Mouse (Mus musculus): ENCODE measurements around the gene Olfr1359. TPM values are rescaled to one million over a fixed set of nuclear protein-coding genes. Genes with fewer than 3 reads are reported as not detected.
"Not testable (repeated sequence)": the region's sequence is repeated elsewhere in the genome, so short reads cannot be mapped to it uniquely, and the experiment has no call there.

Gene Olfr1359
- polyA plus RNA-seq, 1 experiment from 2014 or later: not detected

DNA sequence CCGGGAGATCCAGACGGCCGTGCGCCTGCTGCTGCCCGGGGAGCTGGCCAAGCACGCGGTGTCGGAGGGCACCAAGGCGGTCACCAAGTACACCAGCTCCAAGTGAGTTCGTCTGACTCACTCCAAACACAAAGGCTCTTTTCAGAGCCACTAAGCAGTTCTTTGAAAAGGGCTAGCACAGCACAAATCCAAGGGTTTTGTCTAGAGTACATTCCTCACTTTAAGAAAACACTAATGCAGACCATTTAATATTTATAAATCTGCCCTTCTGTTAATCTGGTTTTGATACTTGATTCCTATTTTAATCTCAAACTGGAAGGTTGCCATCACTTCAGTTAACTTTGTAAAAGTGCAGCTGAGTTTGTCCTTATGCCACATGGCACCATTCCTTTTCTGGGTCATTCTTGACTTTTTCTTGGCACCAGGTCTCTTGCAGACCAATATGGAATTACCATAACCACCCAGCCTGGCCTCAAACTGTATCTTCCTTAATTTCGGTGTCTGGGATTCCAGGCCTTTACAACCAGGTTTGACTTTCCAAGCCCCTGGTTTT is 24.5 kb downstream of the Olfr1359 start:
- Histone ChIP-seq H3K4me3 (ENCODE audit: low read depth, low read length) (peak overlapping the region; percentile 37), H3K4me1 (ENCODE audit: control insufficient read depth, insufficient read depth, low read length) (peaks cover 17% of the 10 kb centered on the region), H3K9ac (replicated peaks; ENCODE audit: low read depth, low read length) (peak overlapping the region; percentile 41; the same call in 1 of the 2 replicates), H3K27ac (ENCODE audit: low read depth, low read length) (peak overlapping the region; percentile 73; the same call in 1 of the 2 replicates), H3K4me2 (ENCODE audit: low read depth, low read length) (peak overlapping the region; percentile 54), H3K9me3 (ENCODE audit: control insufficient read depth, low read length) (no peaks in the 10 kb centered on the region), H3K36me3 (ENCODE audit: control insufficient read depth, insufficient read depth, low read length) (no peaks in the 10 kb centered on the region), H3K27me3 (ENCODE audit: control insufficient read depth, insufficient read depth, low read length) (no peaks in the 10 kb centered on the region)
- 2% methylated on average over 9 of the region's 11 CpGs for WGBS
- peak; percentile 29 for ATAC-seq (ENCODE audit: low read depth)

- Histone ChIP-seq H3K9ac (replicated peaks; ENCODE audit: low read depth, low read length) (no peak overlapping the region), H3K27ac (ENCODE audit: low read depth, low read length) (no peak overlapping the region), H3K9me3 (ENCODE audit: control insufficient read depth, low read length) (no peaks in the 10 kb centered on the region), H3K27me3 (ENCODE audit: control insufficient read depth, insufficient read depth, low read length) (no peaks in the 10 kb centered on the region), H3K4me2 (ENCODE audit: low read depth, low read length) (peak overlapping the region; percentile 54; the same call in 1 of the 2 replicates), H3K36me3 (ENCODE audit: control insufficient read depth, insufficient read depth, low read length) (no peaks in the 10 kb centered on the region), H3K4me3 (ENCODE audit: low read depth, low read length) (no peak overlapping the region), H3K4me1 (ENCODE audit: control insufficient read depth, insufficient read depth, low read length) (peaks cover 14% of the 10 kb centered on the region)
- ATAC-seq (ENCODE audit: low read depth): no peak
- 27% methylated on average over 5 of the region's 5 CpGs for WGBS
Measured at GRCm38 (mm10) chr13:21722993-21723836, 25.3 kb downstream of the Olfr1359 start.

DNA sequence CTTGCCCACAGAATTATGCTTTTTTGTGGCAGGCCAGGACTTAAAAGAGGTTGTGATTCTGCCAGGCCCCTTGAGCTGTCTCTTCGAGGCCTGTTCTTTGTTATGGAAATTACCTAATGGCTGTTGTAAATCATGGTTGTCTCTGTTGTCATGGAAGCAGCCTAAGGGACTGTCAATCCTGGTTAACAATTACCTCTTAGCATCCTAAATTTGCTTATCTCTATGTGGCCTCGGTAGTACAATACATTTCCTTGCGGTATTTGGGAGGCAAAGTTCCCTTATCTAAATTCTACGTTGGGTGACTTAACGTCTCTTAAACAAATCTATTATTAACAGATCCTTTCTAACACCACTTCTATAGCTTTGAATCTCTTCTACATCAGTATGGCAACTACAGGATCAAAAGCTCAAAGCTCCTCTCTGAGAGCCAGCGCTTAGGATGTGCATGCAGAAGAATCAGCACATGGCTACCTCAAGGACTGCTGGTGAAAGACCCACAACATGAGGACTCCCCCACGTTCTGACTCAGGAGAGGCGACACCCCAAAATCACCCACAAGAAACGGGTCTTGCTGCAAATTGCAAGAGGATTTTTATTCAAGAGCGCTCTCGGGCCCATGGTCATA is 30.1 kb downstream of the Olfr1359 start:
- ATAC-seq (ENCODE audit: low read depth): peak; percentile 69; the same call in 1 of the 2 replicates
- Histone ChIP-seq H3K4me3 (ENCODE audit: low read depth, low read length) (no peak overlapping the region), H3K27ac (ENCODE audit: low read depth, low read length) (no peak overlapping the region), H3K4me1 (ENCODE audit: control insufficient read depth, insufficient read depth, low read length) (no peaks in the 10 kb centered on the region), H3K9ac (replicated peaks; ENCODE audit: low read depth, low read length) (no peak overlapping the region), H3K9me3 (ENCODE audit: control insufficient read depth, low read length) (no peaks in the 10 kb centered on the region), H3K4me2 (ENCODE audit: low read depth, low read length) (no peak overlapping the region), H3K27me3 (ENCODE audit: control insufficient read depth, insufficient read depth, low read length) (no peaks in the 10 kb centered on the region), H3K36me3 (ENCODE audit: control insufficient read depth, insufficient read depth, low read length) (no peaks in the 10 kb centered on the region)
- 10% methylated on average over 10 of the region's 11 CpGs for WGBS

DNA sequence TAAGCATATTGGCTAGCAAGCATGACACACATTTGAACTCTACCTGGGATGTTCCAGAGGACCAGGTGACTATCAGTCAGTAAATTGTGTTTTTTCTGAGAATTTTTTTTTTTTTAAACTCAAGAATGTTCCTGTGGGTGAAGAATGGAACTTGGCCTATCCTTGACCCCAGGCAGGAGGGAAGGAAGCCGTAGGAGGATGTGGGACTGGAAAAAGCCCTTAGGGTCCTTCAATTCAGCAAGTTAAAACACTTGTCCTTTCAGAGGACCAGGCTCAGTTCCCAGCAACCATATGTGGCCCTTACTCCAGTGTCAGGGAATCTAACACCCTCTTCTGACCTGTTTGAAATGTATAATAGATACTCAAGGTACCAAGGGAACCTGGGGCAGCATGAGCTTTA is 31.6 kb downstream of the Olfr1359 start:
- H3K36me3 ChIP-seq (ENCODE audit: control insufficient read depth, insufficient read depth, low read length): no peaks in the 10 kb centered on the region
- no peaks in the 10 kb centered on the region for H3K27me3 ChIP-seq (ENCODE audit: control insufficient read depth, insufficient read depth, low read length)
- H3K27ac ChIP-seq (ENCODE audit: low read depth, low read length): no peak overlapping the region
- H3K9me3 ChIP-seq (ENCODE audit: control insufficient read depth, low read length): no peaks in the 10 kb centered on the region
- 71% methylated on average over 1 of the region's 1 CpGs for WGBS
- ATAC-seq (ENCODE audit: low read depth): no peak
- H3K4me1 ChIP-seq (ENCODE audit: control insufficient read depth, insufficient read depth, low read length): no peaks in the 10 kb centered on the region
- no peak overlapping the region for H3K4me2 ChIP-seq (ENCODE audit: low read depth, low read length)
- no peak overlapping the region for H3K4me3 ChIP-seq (ENCODE audit: low read depth, low read length)
- no peak overlapping the region for H3K9ac ChIP-seq (replicated peaks; ENCODE audit: low read depth, low read length)

DNA sequence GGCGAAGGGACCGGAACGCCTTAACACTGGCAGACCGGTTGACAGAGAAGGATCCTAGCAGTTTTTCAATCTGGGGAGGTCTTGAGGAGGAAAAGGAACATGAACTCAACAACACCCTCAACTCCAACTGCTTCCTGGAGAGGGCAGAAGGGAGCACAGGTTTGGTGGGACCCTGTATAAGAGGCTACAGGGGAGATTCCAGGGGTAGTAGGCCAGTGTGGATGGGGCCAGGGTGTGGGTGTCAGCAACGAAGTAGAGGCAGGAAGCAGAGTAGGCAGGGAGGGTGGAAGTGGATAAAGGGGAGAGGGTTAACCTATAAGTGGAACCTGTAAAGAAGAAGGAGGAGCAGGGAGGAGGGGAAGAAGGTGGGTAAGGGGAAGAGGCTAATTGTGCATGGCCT is 35.6 kb downstream of the Olfr1359 start:
- 66% methylated on average over 5 of the region's 5 CpGs for WGBS
- Histone ChIP-seq H3K4me1 (ENCODE audit: control insufficient read depth, insufficient read depth, low read length) (peaks cover 7% of the 10 kb centered on the region; the same call in 1 of the 2 replicates), H3K4me3 (ENCODE audit: low read depth, low read length) (no peak overlapping the region), H3K27me3 (ENCODE audit: control insufficient read depth, insufficient read depth, low read length) (no peaks in the 10 kb centered on the region), H3K9me3 (ENCODE audit: control insufficient read depth, low read length) (no peaks in the 10 kb centered on the region), H3K36me3 (ENCODE audit: control insufficient read depth, insufficient read depth, low read length) (no peaks in the 10 kb centered on the region), H3K4me2 (ENCODE audit: low read depth, low read length) (no peak overlapping the region), H3K27ac (ENCODE audit: low read depth, low read length) (peak overlapping the region; percentile 98), H3K9ac (replicated peaks; ENCODE audit: low read depth, low read length) (peak overlapping the region; percentile 1; the same call in 1 of the 2 replicates)
- ATAC-seq (ENCODE audit: low read depth): peak; percentile 15; the same call in 1 of the 2 replicates

- Histone ChIP-seq H3K4me3 (ENCODE audit: low read depth, low read length) (peak overlapping the region; percentile 48), H3K4me1 (ENCODE audit: control insufficient read depth, insufficient read depth, low read length) (peaks cover 7% of the 10 kb centered on the region; the same call in 1 of the 2 replicates), H3K27ac (ENCODE audit: low read depth, low read length) (peak overlapping the region; percentile 98), H3K4me2 (ENCODE audit: low read depth, low read length) (peak overlapping the region; percentile 78), H3K36me3 (ENCODE audit: control insufficient read depth, insufficient read depth, low read length) (no peaks in the 10 kb centered on the region), H3K9me3 (ENCODE audit: control insufficient read depth, low read length) (no peaks in the 10 kb centered on the region), H3K9ac (replicated peaks; ENCODE audit: low read depth, low read length) (peak overlapping the region; percentile 56), H3K27me3 (ENCODE audit: control insufficient read depth, insufficient read depth, low read length) (no peaks in the 10 kb centered on the region)
- 0% methylated on average over 21 of the region's 21 CpGs for WGBS
- peak; percentile 84 for ATAC-seq (ENCODE audit: low read depth)
Measured at GRCm38 (mm10) chr13:21734010-21734905, 36.3 kb downstream of the Olfr1359 start.

GRCm38 (mm10) chr13:21734906-21735767 is 37.2 kb downstream of the Olfr1359 start, which contains the start of gene Hist1h4j:
Gene Hist1h4j (plus strand): TSS chr13:21735064.
- WGBS: under 1% methylated on average over 43 of the region's 56 CpGs

DNA sequence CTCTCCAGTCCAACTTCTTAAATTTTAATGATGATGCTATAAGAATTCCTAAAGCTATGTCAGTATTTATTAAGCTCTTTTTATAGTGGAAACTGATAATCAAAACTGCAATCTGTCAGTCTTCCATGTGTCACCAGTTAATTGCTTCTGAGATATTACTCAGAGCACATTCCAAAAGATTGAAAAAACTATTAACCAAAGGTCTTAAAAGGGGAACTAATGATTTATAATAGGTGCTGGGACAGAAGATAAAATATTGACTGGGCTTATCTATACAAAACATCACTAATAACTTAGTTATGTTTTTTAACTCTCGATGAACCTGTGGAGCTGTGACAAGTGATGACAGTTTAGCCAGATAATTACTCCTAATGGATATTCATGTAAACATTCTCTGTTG is 47.1 kb downstream of the Olfr1359 start:
- no peaks in the 10 kb centered on the region for H3K36me3 ChIP-seq (ENCODE audit: control insufficient read depth, insufficient read depth, low read length)
- H3K4me3 ChIP-seq (ENCODE audit: low read depth, low read length): no peak overlapping the region
- no peak overlapping the region for H3K9ac ChIP-seq (replicated peaks; ENCODE audit: low read depth, low read length)
- ATAC-seq (ENCODE audit: low read depth): no peak
- H3K27ac ChIP-seq (ENCODE audit: low read depth, low read length): no peak overlapping the region
- no peaks in the 10 kb centered on the region for H3K27me3 ChIP-seq (ENCODE audit: control insufficient read depth, insufficient read depth, low read length)
- WGBS: 88% methylated on average over 1 of the region's 1 CpGs
- no peak overlapping the region for H3K4me2 ChIP-seq (ENCODE audit: low read depth, low read length)
- no peaks in the 10 kb centered on the region for H3K9me3 ChIP-seq (ENCODE audit: control insufficient read depth, low read length)
- H3K4me1 ChIP-seq (ENCODE audit: control insufficient read depth, insufficient read depth, low read length): peaks cover 19% of the 10 kb centered on the region

More at GRCm38 (mm10) chr13:21734906-21735767, 37.2 kb downstream of the Olfr1359 start, which contains the start of gene Hist1h4j:
- Histone ChIP-seq H3K4me2 (ENCODE audit: low read depth, low read length) (peak within 1 kb of the TSS; percentile 78), H3K9ac (replicated peaks; ENCODE audit: low read depth, low read length) (peak within 1 kb of the TSS; percentile 56), H3K27ac (ENCODE audit: low read depth, low read length) (peak within 1 kb of the TSS; percentile 98), H3K4me3 (ENCODE audit: low read depth, low read length) (peak within 1 kb of the TSS; percentile 48)
- peak; percentile 91 for ATAC-seq (ENCODE audit: low read depth)
- not testable (repeated sequence) for H3K36me3 ChIP-seq (ENCODE audit: control insufficient read depth, insufficient read depth, low read length); H3K27me3 ChIP-seq (ENCODE audit: control insufficient read depth, insufficient read depth, low read length); H3K9me3 ChIP-seq (ENCODE audit: control insufficient read depth, low read length); H3K4me1 ChIP-seq (ENCODE audit: control insufficient read depth, insufficient read depth, low read length)

All from neural tube, embryonic 14.5 days (tissue).